Mouse (Mus musculus) 416B (cell line): Measurements from ENCODE around the gene Sept9.

Experiments
- DNase-seq: peaks from one replicate; pipeline ENCODE4 v3.0.0; 2011; ENCODE audit warnings: low read depth

The Sept9 gene

GRCm38 (mm10) chr11:117265270-117265980 lies 66.0 kb downstream of the Sept9 start:
- DNase-seq, result peak; percentile 91

- DNase-seq, result peak; percentile 97
These were observed 66.8 kb downstream of the Sept9 start for GRCm38 (mm10) chr11:117265981-117266905.

- DNase-seq, result peak; percentile 83
These were observed 67.7 kb downstream of the Sept9 start for GRCm38 (mm10) chr11:117266906-117267721.

- DNase-seq, result no peak
These were observed 68.4 kb downstream of the Sept9 start for GRCm38 (mm10) chr11:117267828-117268227.

GRCm38 (mm10) chr11:117268304-117268956 lies 69.0 kb downstream of the Sept9 start:
- peak; percentile 39 for DNase-seq

GRCm38 (mm10) chr11:117269053-117269702 lies 69.7 kb downstream of the Sept9 start:
- DNase-seq, result peak; percentile 27

- DNase-seq, result peak; percentile 29
These were observed 70.5 kb downstream of the Sept9 start for GRCm38 (mm10) chr11:117269946-117270345.

GRCm38 (mm10) chr11:117274973-117275372 lies 75.5 kb downstream of the Sept9 start:
- no peak for DNase-seq

- peak; percentile 36 for DNase-seq
These were observed 76.5 kb downstream of the Sept9 start for GRCm38 (mm10) chr11:117275999-117276398.

- no peak for DNase-seq
These were observed 77.5 kb downstream of the Sept9 start for GRCm38 (mm10) chr11:117276946-117277345.

GRCm38 (mm10) chr11:117278113-117278512 lies 78.7 kb downstream of the Sept9 start:
- DNase-seq, result no peak

GRCm38 (mm10) chr11:117278514-117278913 lies 79.1 kb downstream of the Sept9 start:
- no peak for DNase-seq

- DNase-seq, result no peak
These were observed 80.5 kb downstream of the Sept9 start for GRCm38 (mm10) chr11:117279993-117280392.

GRCm38 (mm10) chr11:117283048-117283888 lies 83.8 kb downstream of the Sept9 start:
- no peak for DNase-seq

GRCm38 (mm10) chr11:117283889-117284450 lies 84.5 kb downstream of the Sept9 start:
- no peak for DNase-seq

- no peak for DNase-seq
These were observed 85.5 kb downstream of the Sept9 start for GRCm38 (mm10) chr11:117284721-117285605.

GRCm38 (mm10) chr11:117285606-117285931 lies 86.1 kb downstream of the Sept9 start:
- no peak for DNase-seq

GRCm38 (mm10) chr11:117287792-117288191 lies 88.3 kb downstream of the Sept9 start:
- no peak for DNase-seq

GRCm38 (mm10) chr11:117288765-117289164 lies 89.3 kb downstream of the Sept9 start:
- no peak for DNase-seq
